Mouse (Mus musculus) erythroblast, embryonic 14.5 days (primary cell): ENCODE data around the gene Pif1.

Experiments
- GATA1 ChIP-seq: IDR thresholded peaks from 2 replicates; pipeline ENCODE4 v1.6.1; 2012; ENCODE audit warnings: low read length, inconsistent platforms, mixed read lengths
- TAL1 ChIP-seq: IDR thresholded peaks from 3 replicates; pipeline ENCODE4 v1.6.1; 2012; ENCODE audit warnings: low read length, inconsistent platforms, mixed read lengths

DNA sequence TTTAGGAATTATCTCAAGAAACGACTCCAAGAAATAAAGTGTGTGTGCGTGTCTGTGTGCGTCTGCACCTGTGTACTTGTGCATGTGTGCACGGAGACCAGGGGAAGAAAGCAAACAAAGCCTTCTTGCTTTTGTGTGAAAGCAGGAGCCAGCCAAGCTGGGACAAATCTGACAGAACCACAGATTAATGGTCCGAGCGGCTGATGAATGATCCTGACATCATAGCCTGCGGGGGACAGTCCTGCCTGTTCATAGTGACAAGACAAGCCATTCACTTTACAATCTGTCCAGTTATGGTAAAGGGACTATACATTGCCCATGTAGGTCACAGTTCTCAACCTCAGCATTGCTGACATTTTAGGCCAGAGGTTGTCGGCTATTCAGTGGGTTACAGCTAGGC is 38.6 kb upstream of the Pif1 start:
- TF ChIP-seq GATA1 (no peak), TAL1 (no peak)
